Mouse (Mus musculus) hematopoietic stem cell, adult 5-6 weeks (primary cell): Measurements from ENCODE around the gene Bcan. TPM values are rescaled to one million over a fixed set of nuclear protein-coding genes. Genes with fewer than 3 reads are reported as not detected.

Experiments used
- total RNA-seq: library from RNA; stranded (forward); fragments of 172-1452, 232-1000 nt; gene quantifications from 2 replicates; pipeline ENCODE4 v1.2.3, GENCODE M21; 2017

Gene Bcan
- total RNA-seq, 1 experiment from 2014 or later, result not detected

Other genes starting within 250 kb of the Bcan start
- gene Ntrk1, start 205.1 kb downstream of the Bcan start, total RNA-seq, result not detected in 2 replicates
- 0.50 and 0.79 TPM in 2 replicates for gene Insrr, start 203.3 kb downstream of the Bcan start, total RNA-seq
- gene Pear1, start 175.9 kb downstream of the Bcan start, total RNA-seq, result 17.9 and 24.6 TPM in 2 replicates
- 0.44 and 0.74 TPM in 2 replicates for gene Sh2d2a, start 153.5 kb downstream of the Bcan start, total RNA-seq
- 35.7 and 40.0 TPM in 2 replicates for gene Prcc, start 114.6 kb downstream of the Bcan start, total RNA-seq
- gene Hdgf, start 93.9 kb downstream of the Bcan start, total RNA-seq, result 274 and 430 TPM in 2 replicates
- 85.4 and 172 TPM in 2 replicates for gene Mrpl24, start 80.7 kb downstream of the Bcan start, total RNA-seq
- gene Isg20l2, start 69.9 kb downstream of the Bcan start, total RNA-seq, result 52.1 and 61.4 TPM in 2 replicates
- 15.7 and 15.9 TPM in 2 replicates for gene Rrnad1, start 69.5 kb downstream of the Bcan start, total RNA-seq
- gene Crabp2, start 51.6 kb downstream of the Bcan start, total RNA-seq, result not detected in 2 replicates
- 0.35 and 0.88 TPM in 2 replicates for gene Nes, start 29.2 kb downstream of the Bcan start, total RNA-seq
- not detected in 2 replicates for gene Hapln2, start 27.4 kb upstream of the Bcan start, total RNA-seq
- 32.5 and 45.3 TPM in 2 replicates for gene Gpatch4, start 42.9 kb upstream of the Bcan start, total RNA-seq
- gene Naxe, start 58.3 kb upstream of the Bcan start, total RNA-seq, result 37.1 and 45.2 TPM in 2 replicates
- gene Ttc24, start 78.1 kb upstream of the Bcan start, total RNA-seq, result not detected in 2 replicates
- gene Iqgap3, start 81.7 kb upstream of the Bcan start, total RNA-seq, result 12.1 and 15.8 TPM in 2 replicates
- 31.1 and 33.3 TPM in 2 replicates for gene Mef2d, start 142.1 kb upstream of the Bcan start, total RNA-seq